ENCODE assay signal across 29 mouse cellular contexts in genomic region chr1:152061745-152062144, GRCm38 (mm10). TPM values are rescaled to one million over a fixed set of nuclear protein-coding genes. Genes with fewer than 3 reads are reported as not detected.
A peak's percentile ranks its signal among the peaks of the same experiment; 100 is the strongest.
DNase-seq lines count a peak whose midpoint lies in the region; ATAC-seq and TF ChIP-seq lines count a peak whose summit lies in the region.
"Had no signal": no experiment of that assay in that cellular context is flagged by ENCODE, and none has a peak within 500 bp of the region (broad histone marks: within the 10 kb centered on the region; RNA-seq: fewer than 3 reads in every experiment).

No protein-coding gene starts in this region.

- H3K36me3 ChIP-seq in embryonic facial prominence, embryonic 13.5 days, result no peaks in the 10 kb centered on the region; the same call in 1 of the 2 replicates
- no peaks in the 10 kb centered on the region for H3K36me3 ChIP-seq in embryonic facial prominence, embryonic 10.5 days (replicated peaks)
- no peaks in the 10 kb centered on the region for H3K36me3 ChIP-seq in limb, embryonic 15.5 days
- H3K36me3 ChIP-seq in limb, embryonic 10.5 days, result no peaks in the 10 kb centered on the region
- no peaks in the 10 kb centered on the region for H3K36me3 ChIP-seq in stomach, embryonic 16.5 days (ENCODE audit: control insufficient read depth, insufficient read depth, low read length)
- no peaks in the 10 kb centered on the region for H3K36me3 ChIP-seq in forebrain, postnatal 0 days (ENCODE audit: insufficient read depth)
- H3K36me3 ChIP-seq in forebrain, embryonic 10.5 days (replicated peaks), result no peaks in the 10 kb centered on the region; the same call in 1 of the 2 replicates
- H3K36me3 ChIP-seq: embryonic facial prominence, embryonic 12.5 days; G1E; heart, embryonic 12.5 days; heart, embryonic 15.5 days; hindbrain, embryonic 13.5 days had no signal

- no peak for DNase-seq in embryonic facial prominence, embryonic 10.5 days (ENCODE audit: low spot score)
- DNase-seq in limb, embryonic 10.5 days (ENCODE audit: low spot score), result no peak
- DNase-seq in fat pad, adult 2 months (ENCODE audit: extremely low read depth, low read depth, low spot score), result peak; percentile 97
- DNase-seq in forebrain, postnatal 0 days, result no peak
- DNase-seq in forebrain, embryonic 10.5 days (ENCODE audit: extremely low spot score, low spot score), result no peak
- DNase-seq: adrenal gland, postnatal 10 days; adrenal gland, postnatal 36 days; cerebellum, adult 18-20 months; cerebellum, adult 9-10 months; cerebellum, postnatal 14 days; gastrocnemius, adult 2 months; gastrocnemius, postnatal 14 days; heart, postnatal 10 days; heart, postnatal 36 days had no signal

- H3K9ac ChIP-seq in embryonic facial prominence, embryonic 13.5 days, result no peak overlapping the region
- no peak overlapping the region for H3K9ac ChIP-seq in limb, embryonic 15.5 days
- no peak overlapping the region for H3K9ac ChIP-seq in stomach, embryonic 16.5 days (ENCODE audit: low read length)
- no peak overlapping the region for H3K9ac ChIP-seq in forebrain, postnatal 0 days
- H3K9ac ChIP-seq: embryonic facial prominence, embryonic 12.5 days; forebrain, embryonic 13.5 days; heart, embryonic 12.5 days; heart, embryonic 15.5 days; hindbrain, embryonic 13.5 days had no signal

- no peak overlapping the region for H3K4me2 ChIP-seq in embryonic facial prominence, embryonic 13.5 days
- no peak overlapping the region for H3K4me2 ChIP-seq in limb, embryonic 15.5 days
- no peak overlapping the region for H3K4me2 ChIP-seq in stomach, embryonic 16.5 days (ENCODE audit: low read depth, low read length)
- no peak overlapping the region for H3K4me2 ChIP-seq in forebrain, postnatal 0 days (ENCODE audit: low read depth)
- H3K4me2 ChIP-seq: embryonic facial prominence, embryonic 12.5 days; forebrain, embryonic 13.5 days; heart, embryonic 12.5 days; heart, embryonic 15.5 days; hindbrain, embryonic 13.5 days had no signal

- H3K9me3 ChIP-seq in embryonic facial prominence, embryonic 13.5 days, result no peaks in the 10 kb centered on the region
- no peaks in the 10 kb centered on the region for H3K9me3 ChIP-seq in embryonic facial prominence, embryonic 10.5 days
- H3K9me3 ChIP-seq in limb, embryonic 15.5 days, result no peaks in the 10 kb centered on the region
- H3K9me3 ChIP-seq in limb, embryonic 10.5 days (replicated peaks), result no peaks in the 10 kb centered on the region
- no peaks in the 10 kb centered on the region for H3K9me3 ChIP-seq in stomach, embryonic 16.5 days (replicated peaks; ENCODE audit: control insufficient read depth, low read length)
- no peaks in the 10 kb centered on the region for H3K9me3 ChIP-seq in forebrain, postnatal 0 days (ENCODE audit: low read length)
- no peaks in the 10 kb centered on the region for H3K9me3 ChIP-seq in forebrain, embryonic 10.5 days
- H3K9me3 ChIP-seq: embryonic facial prominence, embryonic 12.5 days; forebrain, embryonic 13.5 days; heart, embryonic 12.5 days; heart, embryonic 15.5 days; hindbrain, embryonic 10.5 days; hindbrain, embryonic 13.5 days had no signal

- TF ChIP-seq CTCF in forebrain, postnatal 0 days (IDR thresholded peaks at IDR 0.05; ENCODE audit: low read depth), result no peak

- WGBS in embryonic facial prominence, embryonic 13.5 days, result 83% methylated on average over 12 of the region's 12 CpGs
- 84% methylated on average over 12 of the region's 12 CpGs for WGBS in embryonic facial prominence, embryonic 10.5 days
- WGBS in limb, embryonic 15.5 days, result 79% methylated on average over 12 of the region's 12 CpGs
- WGBS in limb, embryonic 10.5 days, result 91% methylated on average over 12 of the region's 12 CpGs
- whole genome bisulfite sequencing in stomach, embryonic 16.5 days, result 66% methylated on average over 12 of the region's 12 CpGs
- 90% methylated on average over 12 of the region's 12 CpGs for WGBS in forebrain, postnatal 0 days
- WGBS in forebrain, embryonic 10.5 days, result 92% methylated on average over 12 of the region's 12 CpGs

- H3K27me3 ChIP-seq in embryonic facial prominence, embryonic 13.5 days, result no peaks in the 10 kb centered on the region
- no peaks in the 10 kb centered on the region for H3K27me3 ChIP-seq in embryonic facial prominence, embryonic 10.5 days (replicated peaks; ENCODE audit: low read depth, poor library complexity, severe bottlenecking)
- H3K27me3 ChIP-seq in limb, embryonic 15.5 days, result no peaks in the 10 kb centered on the region
- no peaks in the 10 kb centered on the region for H3K27me3 ChIP-seq in limb, embryonic 10.5 days (ENCODE audit: low read depth, poor library complexity, severe bottlenecking)
- H3K27me3 ChIP-seq in stomach, embryonic 16.5 days (ENCODE audit: control insufficient read depth, insufficient read depth, low read length), result no peaks in the 10 kb centered on the region
- no peaks in the 10 kb centered on the region for H3K27me3 ChIP-seq in forebrain, postnatal 0 days (ENCODE audit: insufficient read depth, low read length)
- no peaks in the 10 kb centered on the region for H3K27me3 ChIP-seq in forebrain, embryonic 10.5 days (ENCODE audit: poor library complexity, severe bottlenecking)
- H3K27me3 ChIP-seq: CH12.LX; embryonic facial prominence, embryonic 12.5 days; forebrain, embryonic 13.5 days; heart, embryonic 12.5 days; heart, embryonic 15.5 days; hindbrain, embryonic 13.5 days; Patski had no signal

- H3K27ac ChIP-seq in embryonic facial prominence, embryonic 13.5 days, result peak overlapping the region; percentile 60; the same call in 1 of the 2 replicates
- no peak overlapping the region for H3K27ac ChIP-seq in embryonic facial prominence, embryonic 10.5 days (replicated peaks)
- peak overlapping the region; percentile 84 for H3K27ac ChIP-seq in limb, embryonic 15.5 days
- H3K27ac ChIP-seq in limb, embryonic 10.5 days, result no peak overlapping the region
- H3K27ac ChIP-seq in stomach, embryonic 16.5 days (ENCODE audit: low read length), result peak overlapping the region; percentile 72
- H3K27ac ChIP-seq in forebrain, postnatal 0 days (ENCODE audit: low read depth, low read length), result no peak overlapping the region
- no peak overlapping the region for H3K27ac ChIP-seq in forebrain, embryonic 10.5 days
- H3K27ac ChIP-seq: embryonic facial prominence, embryonic 12.5 days; forebrain, embryonic 13.5 days; gastrocnemius, adult 2 months; heart, embryonic 15.5 days; hindbrain, embryonic 10.5 days; hindbrain, embryonic 13.5 days had no signal

- H3K4me1 ChIP-seq in embryonic facial prominence, embryonic 13.5 days, result peaks cover 12% of the 10 kb centered on the region
- H3K4me1 ChIP-seq in embryonic facial prominence, embryonic 10.5 days, result no peaks in the 10 kb centered on the region
- peaks cover 14% of the 10 kb centered on the region; the same call in 1 of the 2 replicates for H3K4me1 ChIP-seq in limb, embryonic 15.5 days
- H3K4me1 ChIP-seq in limb, embryonic 10.5 days, result no peaks in the 10 kb centered on the region
- 0 out of 2 replicates have a peak, but pooled peaks cover 5% of the 10 kb centered on the region for H3K4me1 ChIP-seq in stomach, embryonic 16.5 days (ENCODE audit: control insufficient read depth, insufficient read depth, low read length)
- no peaks in the 10 kb centered on the region for H3K4me1 ChIP-seq in forebrain, postnatal 0 days (ENCODE audit: insufficient read depth)
- H3K4me1 ChIP-seq in forebrain, embryonic 10.5 days, result no peaks in the 10 kb centered on the region
- H3K4me1 ChIP-seq: hindbrain, embryonic 10.5 days had no signal

- H3K4me3 ChIP-seq in embryonic facial prominence, embryonic 13.5 days, result no peak overlapping the region
- H3K4me3 ChIP-seq in embryonic facial prominence, embryonic 10.5 days, result no peak overlapping the region
- no peak overlapping the region for H3K4me3 ChIP-seq in limb, embryonic 15.5 days
- H3K4me3 ChIP-seq in limb, embryonic 10.5 days, result no peak overlapping the region
- H3K4me3 ChIP-seq in stomach, embryonic 16.5 days (replicated peaks; ENCODE audit: low read length), result no peak overlapping the region
- no peak overlapping the region for H3K4me3 ChIP-seq in forebrain, postnatal 0 days (ENCODE audit: low read depth, low read length)
- no peak overlapping the region for H3K4me3 ChIP-seq in forebrain, embryonic 10.5 days
- H3K4me3 ChIP-seq: embryonic facial prominence, embryonic 12.5 days; forebrain, embryonic 13.5 days; gastrocnemius, adult 2 months; heart, embryonic 12.5 days; heart, embryonic 15.5 days; hindbrain, embryonic 10.5 days; hindbrain, embryonic 13.5 days had no signal

- no peak for ATAC-seq in embryonic facial prominence, embryonic 13.5 days (ENCODE audit: insufficient number of reproducible peaks, insufficient read depth, low FRiP score, low TSS enrichment, low read depth)
- no peak for ATAC-seq in limb, embryonic 15.5 days (ENCODE audit: insufficient number of reproducible peaks, low FRiP score, low TSS enrichment, low read depth)
- peak; percentile 53; the same call in 1 of the 2 replicates for ATAC-seq in stomach, embryonic 16.5 days (ENCODE audit: insufficient read depth, low FRiP score)
- no peak for ATAC-seq in forebrain, postnatal 0 days
- ATAC-seq: forebrain, embryonic 13.5 days; forebrain, embryonic 16.5 days; hindbrain, embryonic 16.5 days; intestine, embryonic 16.5 days; Patski had no signal

RNA-seq across cellular contexts. Expression of gene 1700025G04Rik, which starts 28.2 kb away (rescaled TPM):
- 38.9 and 45.4 TPM in 2 replicates for polyA plus RNA-seq in embryonic facial prominence, embryonic 13.5 days (2015; fragmentation: Nextera tagmentation; extraction: Ambion mirVana)
- 14.7 and 15.0 TPM in 2 replicates for polyA plus RNA-seq in embryonic facial prominence, embryonic 10.5 days (2016; fragmentation: Nextera tagmentation; extraction: Ambion mirVana)
- 39.7 and 40.3 TPM in 2 replicates for polyA plus RNA-seq in limb, embryonic 15.5 days (2015; fragmentation: Nextera tagmentation; extraction: Ambion mirVana)
- polyA plus RNA-seq in limb, embryonic 10.5 days (2016; fragmentation: Nextera tagmentation; extraction: Ambion mirVana), result 11.7 and 13.8 TPM in 2 replicates
- 16.1 and 17.3 TPM in 2 replicates for polyA plus RNA-seq in stomach, embryonic 16.5 days (2015; fragmentation: Nextera tagmentation; extraction: Ambion mirVana)
- 36.8 and 43.2 TPM in 2 replicates for total RNA-seq in forebrain, postnatal 0 days (2014; rRNA removed)
- 17.0 and 25.5 TPM in 2 replicates for polyA plus RNA-seq in forebrain, postnatal 0 days (2015; fragmentation: Nextera tagmentation; extraction: Ambion mirVana)
- 14.2 and 15.4 TPM in 2 replicates for polyA plus RNA-seq in forebrain, embryonic 10.5 days (2016; fragmentation: Nextera tagmentation; extraction: Ambion mirVana)
- polyA plus RNA-seq: G1E had no signal

Comparison
In these comparisons a context has a peak if more than half of its experiments do, and no peak if none do; other contexts are left out.
1. H3K27ac ChIP-seq: peak in embryonic facial prominence, embryonic 13.5 days (single experiment), limb, embryonic 15.5 days (single experiment) and stomach, embryonic 16.5 days (single experiment); none in embryonic facial prominence, embryonic 10.5 days (single experiment), limb, embryonic 10.5 days (single experiment), forebrain, postnatal 0 days (single experiment) and forebrain, embryonic 10.5 days (single experiment).